Mouse (Mus musculus) adrenal gland, adult 2 months (tissue): ENCODE results near the gene Aspdh. TPM values are rescaled to one million over a fixed set of nuclear protein-coding genes. Genes with fewer than 3 reads are reported as not detected.

Experiments used
- DNase-seq: peaks from one replicate; pipeline ENCODE4 v3.0.0; 2021
- microRNA-seq, 2 experiments: library from miRNA; unstranded; fragments of <30 nt; microRNA quantifications; one replicate each; pipeline ENCODE4 v1.2.0; 2021
- polyA plus RNA-seq: library from polyadenylated mRNA; depleted of rRNA; stranded (reverse); fragments of >200 nt; gene quantifications from 2 replicates; pipeline ENCODE4 v1.2.3, GENCODE M21; 2012; rRNA removed
- total RNA-seq, 2 experiments: library from RNA; stranded (reverse); gene quantifications; 2 replicates each; pipeline ENCODE4 v1.2.3; 2021

Gene Aspdh
- total and polyA plus RNA-seq, 3 experiments, result 0.75 to 0.91 TPM; not detected in 1

GRCm38 (mm10) chr7:44497361-44498055, 32.3 kb downstream of the Aspdh start:
- no peak for DNase-seq

GRCm38 (mm10) chr7:44498922-44499321, 33.7 kb downstream of the Aspdh start:
- no peak for DNase-seq

GRCm38 (mm10) chr7:44500046-44500445, 34.9 kb downstream of the Aspdh start:
- no peak for DNase-seq

- DNase-seq, result peak; percentile 56
Measured at GRCm38 (mm10) chr7:44501563-44502115, 36.4 kb downstream of the Aspdh start.

GRCm38 (mm10) chr7:44507491-44507890, 42.3 kb downstream of the Aspdh start:
- no peak for DNase-seq

Small RNAs within 50 kb of the gene (microRNA-seq; reads per million reads assigned to microRNA genes)
- gene Mir7052, result 3.7 to 6.2 reads per million in 2 experiments

Other genes starting within 250 kb of the Aspdh start
- not detected for gene Klk1b5, start 249.4 kb upstream of the Aspdh start, total RNA-seq
- gene Klk1b5, start 249.4 kb upstream of the Aspdh start, polyA plus RNA-seq, result not detected in 2 replicates
- not detected for gene Klk1, start 240.0 kb upstream of the Aspdh start, total RNA-seq
- 0.46 and 0.67 TPM in 2 replicates for gene Klk1, start 240.0 kb upstream of the Aspdh start, polyA plus RNA-seq
- not detected for gene Gm36864, start 229.2 kb upstream of the Aspdh start, total RNA-seq
- gene Gm36864, start 229.2 kb upstream of the Aspdh start, polyA plus RNA-seq, result not detected in 2 replicates
- gene 1700028J19Rik, start 218.7 kb upstream of the Aspdh start, total RNA-seq, result 1 to 10 TPM in 1 of 2 experiments, under 1 TPM in 1; 0.66 to 1.4 TPM
- gene 1700028J19Rik, start 218.7 kb upstream of the Aspdh start, polyA plus RNA-seq, result 1.2 and 1.8 TPM in 2 replicates
- 10 to 100 TPM; 81.5 to 83.8 TPM for gene 2410002F23Rik, start 218.7 kb upstream of the Aspdh start, total RNA-seq
- 195 and 237 TPM in 2 replicates for gene 2410002F23Rik, start 218.7 kb upstream of the Aspdh start, polyA plus RNA-seq
- gene Acp4, start 208.0 kb upstream of the Aspdh start, total RNA-seq, result not detected
- gene Acp4, start 208.0 kb upstream of the Aspdh start, polyA plus RNA-seq, result not detected in 2 replicates
- gene Gm15517, start 203.9 kb upstream of the Aspdh start, total RNA-seq, result not detected
- not detected in 2 replicates for gene Gm15517, start 203.9 kb upstream of the Aspdh start, polyA plus RNA-seq
- gene Clec11a, start 158.5 kb upstream of the Aspdh start, total RNA-seq, result 1 to 10 TPM; 4.6 to 5.1 TPM
- gene Clec11a, start 158.5 kb upstream of the Aspdh start, polyA plus RNA-seq, result 11.4 and 13.0 TPM in 2 replicates
- gene Shank1, start 155.1 kb upstream of the Aspdh start, total RNA-seq, result 1 to 10 TPM; 8.0 to 9.1 TPM
- gene Shank1, start 155.1 kb upstream of the Aspdh start, polyA plus RNA-seq, result 2.5 and 2.9 TPM in 2 replicates
- gene Syt3, start 81.3 kb upstream of the Aspdh start, total RNA-seq, result 1 to 10 TPM; 4.8 to 6.2 TPM
- 12.1 and 16.0 TPM in 2 replicates for gene Syt3, start 81.3 kb upstream of the Aspdh start, polyA plus RNA-seq
- 1 to 10 TPM in 1 of 2 experiments, under 1 TPM in 1; 0.66 to 1.2 TPM for gene 1700008O03Rik, start 79.6 kb upstream of the Aspdh start, total RNA-seq
- gene 1700008O03Rik, start 79.6 kb upstream of the Aspdh start, polyA plus RNA-seq, result 1.6 and 2.3 TPM in 2 replicates
- gene Lrrc4b, start 36.4 kb upstream of the Aspdh start, total RNA-seq, result 1 to 10 TPM; 5.1 to 8.5 TPM
- 10.3 and 16.3 TPM in 2 replicates for gene Lrrc4b, start 36.4 kb upstream of the Aspdh start, polyA plus RNA-seq
- 10 to 100 TPM; 51.2 to 61.7 TPM for gene Josd2, start 2.6 kb downstream of the Aspdh start, total RNA-seq
- gene Josd2, start 2.6 kb downstream of the Aspdh start, polyA plus RNA-seq, result 171 and 179 TPM in 2 replicates
- 100 to 1,000 TPM in 1 of 2 experiments, 10 to 100 TPM in 1; 77.9 to 101 TPM for gene Emc10, start 31.1 kb downstream of the Aspdh start, total RNA-seq
- 516 and 555 TPM in 2 replicates for gene Emc10, start 31.1 kb downstream of the Aspdh start, polyA plus RNA-seq
- gene Fam71e1, start 31.2 kb downstream of the Aspdh start, total RNA-seq, result 1 to 10 TPM; 8.3 to 9.1 TPM
- gene Fam71e1, start 31.2 kb downstream of the Aspdh start, polyA plus RNA-seq, result 28.6 and 30.9 TPM in 2 replicates
- under 1 TPM in 1 of 2 experiments, not detected in 1; 0.24 TPM for gene Mybpc2, start 59.3 kb downstream of the Aspdh start, total RNA-seq
- not detected in 2 replicates for gene Mybpc2, start 59.3 kb downstream of the Aspdh start, polyA plus RNA-seq
- gene Spib, start 66.7 kb downstream of the Aspdh start, total RNA-seq, result under 1 TPM; 0.31 to 0.40 TPM
- 0.58 and 0.66 TPM in 2 replicates for gene Spib, start 66.7 kb downstream of the Aspdh start, polyA plus RNA-seq
- gene Pold1, start 83.5 kb downstream of the Aspdh start, total RNA-seq, result 10 to 100 TPM in 1 of 2 experiments, 1 to 10 TPM in 1; 8.0 to 17.3 TPM
- gene Pold1, start 83.5 kb downstream of the Aspdh start, polyA plus RNA-seq, result 27.3 and 31.0 TPM in 2 replicates
- 100 to 1,000 TPM; 106 to 125 TPM for gene Nr1h2, start 88.6 kb downstream of the Aspdh start, total RNA-seq
- 305 and 306 TPM in 2 replicates for gene Nr1h2, start 88.6 kb downstream of the Aspdh start, polyA plus RNA-seq
- 1 to 10 TPM in 1 of 2 experiments, under 1 TPM in 1; 0.55 to 1.3 TPM for gene Napsa, start 107.0 kb downstream of the Aspdh start, total RNA-seq
- gene Napsa, start 107.0 kb downstream of the Aspdh start, polyA plus RNA-seq, result 2.2 TPM in 2 replicates
- 1 to 10 TPM; 4.4 to 4.8 TPM for gene Kcnc3, start 125.3 kb downstream of the Aspdh start, total RNA-seq
- gene Kcnc3, start 125.3 kb downstream of the Aspdh start, polyA plus RNA-seq, result 7.2 and 8.8 TPM in 2 replicates
- gene Myh14, start 205.5 kb downstream of the Aspdh start, total RNA-seq, result 1 to 10 TPM; 3.2 to 5.6 TPM
- 1.2 and 1.7 TPM in 2 replicates for gene Myh14, start 205.5 kb downstream of the Aspdh start, polyA plus RNA-seq
- gene Izumo2, start 243.4 kb downstream of the Aspdh start, total RNA-seq, result not detected
- gene Izumo2, start 243.4 kb downstream of the Aspdh start, polyA plus RNA-seq, result not detected in 2 replicates